Mouse (Mus musculus): Measurements from ENCODE around the gene Cdc42ep5.

The Cdc42ep5 gene

DNA sequence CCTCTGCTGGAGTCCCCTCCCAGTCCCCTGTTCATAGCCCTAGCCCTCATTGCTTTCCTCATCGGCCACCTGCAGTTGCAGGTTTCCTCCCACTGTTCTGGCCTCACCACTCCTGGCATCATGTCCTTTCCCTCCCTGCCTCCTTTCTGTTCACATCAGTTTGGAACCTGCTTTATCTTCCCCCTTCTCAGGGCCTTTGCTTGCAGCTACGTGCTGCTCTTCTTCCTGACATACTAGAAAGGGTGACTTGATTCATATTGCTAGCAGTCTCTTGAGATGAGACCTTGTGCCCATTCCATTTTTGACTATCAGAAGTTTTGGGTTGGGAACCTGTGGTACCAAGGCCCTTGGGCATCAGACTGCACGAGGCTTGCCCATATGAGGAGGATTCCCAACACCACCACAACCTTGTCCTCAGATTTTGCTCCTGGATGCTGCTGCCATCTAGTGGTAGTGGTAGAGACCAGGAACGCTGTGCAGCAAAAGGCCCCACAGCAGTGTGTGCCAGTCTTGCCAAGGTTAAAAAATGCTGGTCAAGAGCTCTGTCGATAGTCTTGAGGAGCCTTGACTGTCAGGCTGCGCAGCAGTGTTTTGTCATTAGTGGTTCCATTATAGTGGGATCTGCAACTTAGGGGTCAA is 19.0 kb downstream of the Cdc42ep5 start:
- no peak for DNase-seq

GRCm38 (mm10) chr7:4144766-4145551 is 19.7 kb downstream of the Cdc42ep5 start:
- no peak for DNase-seq

DNA sequence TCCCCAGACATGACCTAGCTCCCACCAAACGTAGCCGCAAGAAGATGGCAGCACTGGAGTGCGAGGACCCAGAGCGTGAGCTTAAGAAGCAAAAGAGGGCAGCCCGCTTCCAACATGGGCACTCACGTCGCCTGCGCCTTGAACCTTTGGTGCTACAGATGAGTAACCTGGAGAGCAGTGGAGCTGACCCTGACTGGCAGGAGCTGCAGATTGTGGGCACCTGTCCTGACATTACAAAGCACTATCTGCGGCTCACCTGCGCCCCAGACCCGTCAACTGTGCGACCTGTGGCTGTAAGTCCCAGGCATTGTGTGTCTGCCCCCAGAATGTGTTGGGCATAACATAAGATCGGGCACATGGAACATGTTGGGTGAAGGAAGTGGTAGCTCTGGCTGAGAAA is 20.6 kb downstream of the Cdc42ep5 start:
- DNase-seq = no peak

DNA sequence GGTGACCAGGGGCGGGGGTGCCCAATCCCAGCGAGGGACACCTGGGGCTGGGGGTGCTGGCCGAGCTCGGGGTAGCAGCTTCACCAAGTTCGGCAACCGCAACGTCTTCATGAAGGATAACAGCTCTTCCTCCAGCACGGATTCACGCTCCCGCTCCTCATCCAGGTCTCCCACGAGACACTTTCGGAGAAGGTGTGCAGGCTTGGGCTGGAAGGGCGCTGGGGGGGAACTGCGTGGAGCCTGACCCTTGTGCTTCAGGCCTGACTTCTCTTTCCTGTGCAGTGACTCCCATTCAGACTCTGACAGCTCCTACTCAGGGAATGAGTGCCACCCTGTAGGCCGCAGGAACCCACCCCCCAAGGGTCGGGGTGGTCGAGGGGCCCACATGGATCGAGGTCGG is 21.2 kb downstream of the Cdc42ep5 start:
- no peak for DNase-seq

- no peak for DNase-seq
These were observed 21.7 kb downstream of the Cdc42ep5 start for GRCm38 (mm10) chr7:4142796-4143445.

DNA sequence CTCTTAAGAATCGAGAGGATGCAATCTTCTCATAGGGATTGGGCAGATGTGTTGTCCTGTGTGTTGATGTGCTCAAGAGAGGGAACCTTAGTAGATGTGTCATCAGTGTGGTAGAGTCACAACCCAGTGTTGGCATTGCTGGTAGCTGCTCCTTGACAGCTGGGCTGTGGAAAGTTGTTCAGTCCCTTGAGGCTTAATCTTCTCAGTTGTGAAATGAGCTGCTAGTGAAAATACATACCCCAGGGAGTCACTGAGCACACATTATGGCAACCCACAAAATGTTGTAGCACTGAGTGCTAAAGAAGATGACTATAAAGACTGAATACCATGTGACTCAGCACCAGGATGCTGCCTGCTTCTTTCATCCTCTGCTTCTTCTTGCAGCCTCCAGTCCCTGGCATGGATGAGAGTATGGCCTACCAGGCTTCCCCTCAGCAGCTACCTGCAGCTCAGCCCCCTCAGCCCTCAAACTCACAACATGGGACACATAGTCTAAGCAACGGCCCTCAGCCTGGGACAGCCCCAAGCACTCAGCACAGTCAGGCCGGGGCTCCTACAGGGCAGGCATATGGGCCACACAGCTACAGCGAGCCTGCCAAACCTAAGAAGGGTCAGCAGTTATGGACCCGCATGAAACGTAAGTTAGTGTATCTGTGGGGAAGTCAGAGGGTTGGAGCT is 22.9 kb downstream of the Cdc42ep5 start:
- DNase-seq = no peak

DNA sequence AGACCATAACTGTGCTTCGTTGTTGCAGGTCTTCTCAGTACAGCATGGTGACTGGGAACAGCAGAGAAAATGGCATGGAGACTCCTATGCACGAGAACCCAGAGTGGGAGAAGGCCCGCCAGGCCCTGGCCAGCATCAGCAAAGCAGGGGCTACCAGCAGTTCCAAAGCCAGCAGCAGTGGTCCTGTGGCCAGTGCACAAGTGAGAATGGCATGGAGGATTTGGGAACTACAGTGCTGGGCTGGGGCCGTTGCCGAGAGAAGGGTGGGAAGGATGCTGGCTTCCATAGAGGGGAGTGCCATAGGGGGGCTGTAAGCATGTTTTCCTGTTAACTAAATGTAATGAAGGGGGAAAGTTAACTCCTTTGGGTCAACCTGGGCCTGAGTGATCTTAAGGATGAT is 25.3 kb downstream of the Cdc42ep5 start:
- DNase-seq = no peak

DNA sequence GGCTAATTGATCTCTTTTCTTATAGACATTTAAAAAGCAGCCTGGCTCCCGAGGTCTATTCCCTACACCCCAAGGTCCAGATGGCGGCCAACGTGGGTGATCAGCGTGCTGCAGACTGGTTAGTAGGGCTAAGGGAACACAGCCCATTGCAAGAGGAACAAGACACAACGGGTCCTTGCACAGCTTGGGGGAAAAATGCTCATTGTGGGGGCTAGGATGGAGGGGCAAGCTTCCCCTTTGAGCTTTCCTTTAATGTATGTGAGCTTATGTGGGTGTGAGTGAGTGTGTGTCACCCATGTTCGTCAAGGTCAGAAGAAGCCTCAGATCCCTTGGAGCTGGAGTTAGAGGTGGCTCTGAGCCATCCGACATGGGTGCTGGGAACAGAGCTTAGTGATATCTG is 26.0 kb downstream of the Cdc42ep5 start:
- no peak for DNase-seq

DNA sequence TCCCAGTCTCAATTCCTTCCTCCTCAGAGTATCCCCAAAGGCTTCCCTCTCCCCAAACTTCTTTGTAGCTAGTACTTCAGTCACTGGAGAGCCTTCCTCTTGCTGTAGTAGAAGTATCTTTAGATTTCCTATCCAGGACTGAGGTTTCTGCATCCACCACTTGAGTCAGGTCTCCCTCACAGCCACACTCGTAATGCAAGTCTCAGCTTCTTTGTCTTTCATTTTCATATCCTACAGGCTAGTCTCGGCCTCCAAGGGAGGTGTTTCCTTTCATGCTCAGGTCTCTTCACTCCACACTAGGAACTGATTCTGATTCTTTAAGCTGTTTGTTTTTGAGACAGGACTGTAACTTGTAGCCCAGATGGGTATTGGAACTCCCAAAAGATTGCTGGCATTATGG is 26.5 kb downstream of the Cdc42ep5 start:
- DNase-seq = no peak

DNA sequence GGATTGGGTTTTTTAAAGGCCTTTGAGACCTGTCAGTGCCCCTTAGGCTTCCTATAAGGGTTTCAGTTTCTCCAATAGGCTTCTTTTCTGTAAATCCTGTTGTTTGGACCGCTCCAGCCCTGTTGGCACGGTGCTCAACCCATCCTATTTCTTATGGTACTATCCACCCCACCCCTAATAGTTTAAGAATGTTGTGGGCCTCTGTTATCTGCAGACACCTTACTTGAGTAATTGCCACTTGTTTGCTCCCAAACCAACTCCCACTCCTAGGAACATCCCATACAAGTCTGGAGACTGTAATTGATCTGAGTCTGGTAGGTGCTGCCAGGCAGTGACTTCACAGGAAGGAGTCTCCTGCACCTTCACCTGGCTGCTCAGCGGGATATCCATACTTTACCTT is 26.9 kb downstream of the Cdc42ep5 start:
- DNase-seq = no peak

DNA sequence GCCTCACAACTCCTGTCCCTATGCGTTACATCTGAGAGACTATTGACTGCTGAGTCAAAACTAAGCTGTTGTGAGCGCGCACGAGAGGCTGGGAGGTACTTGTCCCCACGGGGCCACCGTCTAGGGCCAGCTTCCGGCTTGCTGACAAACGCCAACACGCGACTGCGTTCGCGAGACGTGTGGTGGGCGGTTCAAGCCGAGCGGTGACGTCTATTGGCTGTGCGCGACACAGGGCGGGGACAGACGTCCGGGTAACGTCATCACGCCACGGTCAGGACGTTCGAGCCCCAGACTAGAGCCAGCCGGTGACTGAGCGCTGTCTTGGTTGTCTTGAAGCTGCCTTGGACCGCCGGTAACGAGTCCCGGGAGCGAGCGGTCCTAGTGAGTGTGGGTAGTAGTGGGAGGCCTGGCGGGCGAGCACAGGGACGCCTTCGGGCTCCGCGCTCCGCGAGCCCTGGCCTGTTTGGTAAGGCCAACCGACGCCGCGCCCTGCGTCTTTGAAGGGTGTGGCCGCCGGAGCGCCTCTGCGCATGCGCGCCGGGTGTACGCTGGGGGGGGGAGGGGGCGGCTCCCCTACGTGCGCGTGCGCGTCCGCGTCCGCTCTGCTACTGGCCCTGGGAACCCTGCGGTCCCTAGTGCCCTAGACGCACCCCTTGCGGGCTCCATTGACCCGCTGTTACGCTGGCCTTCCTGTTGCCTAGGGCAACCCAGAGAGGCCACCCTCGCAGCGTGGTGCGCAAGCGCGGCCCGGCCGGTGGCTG is 27.7 kb downstream of the Cdc42ep5 start, which contains the start of gene Leng8:
Leng8 (plus strand) TSS at position 269 of the 761 bp plus-strand sequence.
- peak; percentile 99 for DNase-seq

DNA sequence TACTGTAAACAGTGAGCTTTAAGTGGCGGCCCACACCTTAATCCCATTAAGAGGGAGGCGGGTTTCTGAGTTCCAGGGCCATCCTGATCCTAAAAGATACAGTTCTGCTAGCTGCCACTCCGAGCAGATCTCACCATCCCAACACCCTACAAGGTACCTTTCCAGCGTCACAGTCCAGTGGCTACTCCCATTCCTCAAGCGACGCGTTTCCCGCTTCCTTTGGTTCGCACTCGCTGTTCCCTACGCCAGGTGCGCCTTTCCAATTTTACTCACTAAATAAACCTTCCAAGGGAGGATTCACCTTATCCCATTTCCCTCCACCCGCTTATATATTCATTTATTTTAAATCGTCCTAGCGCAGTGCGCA is 28.3 kb downstream of the Cdc42ep5 start:
- DNase-seq = no peak

DNA sequence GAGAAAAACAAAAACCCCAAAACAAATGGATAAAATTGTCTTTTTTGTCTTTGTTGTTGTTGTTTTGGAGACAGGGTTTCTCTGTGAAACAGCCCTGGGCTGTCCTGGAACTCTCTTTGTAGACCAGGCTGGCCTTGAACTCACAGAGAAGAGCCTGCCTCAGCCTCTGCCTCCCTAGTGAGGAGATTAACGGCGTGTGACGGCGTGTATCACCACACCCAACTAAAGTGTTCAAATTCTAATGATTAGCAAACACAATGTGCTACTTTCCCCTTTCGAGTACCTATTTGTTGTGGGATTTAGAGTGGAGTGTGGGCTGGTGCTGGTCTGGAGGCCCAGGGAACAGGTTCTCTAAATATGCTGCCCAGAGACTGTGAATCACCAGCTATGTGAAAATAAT is 29.7 kb downstream of the Cdc42ep5 start:
- no peak for DNase-seq

- no peak for DNase-seq
These were observed 31.7 kb downstream of the Cdc42ep5 start for GRCm38 (mm10) chr7:4132998-4133397.

DNA sequence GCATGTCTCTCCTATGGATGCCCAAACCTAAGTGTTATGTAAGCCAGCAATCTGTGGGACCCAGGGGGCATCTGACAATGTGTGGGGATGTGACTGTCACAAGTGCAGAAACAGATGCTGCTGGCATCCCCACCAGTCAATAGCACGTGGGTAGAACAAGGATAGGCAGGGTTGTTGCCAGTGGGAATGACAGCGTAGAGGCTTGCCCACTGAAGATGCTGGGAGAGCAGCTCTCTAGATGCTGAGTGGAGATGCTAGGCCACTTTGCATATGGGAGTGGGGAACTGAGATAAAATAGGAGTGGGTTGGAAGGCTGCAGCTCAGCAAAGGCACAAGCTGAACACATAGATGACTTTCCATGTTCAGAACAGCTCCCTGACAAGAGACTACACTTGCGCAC is 32.1 kb downstream of the Cdc42ep5 start:
- no peak for DNase-seq

- DNase-seq = no peak
These were observed 32.7 kb downstream of the Cdc42ep5 start for GRCm38 (mm10) chr7:4131964-4132363.

GRCm38 (mm10) chr7:4130686-4131452 is 33.8 kb downstream of the Cdc42ep5 start:
- peak; percentile 93 for DNase-seq

DNA sequence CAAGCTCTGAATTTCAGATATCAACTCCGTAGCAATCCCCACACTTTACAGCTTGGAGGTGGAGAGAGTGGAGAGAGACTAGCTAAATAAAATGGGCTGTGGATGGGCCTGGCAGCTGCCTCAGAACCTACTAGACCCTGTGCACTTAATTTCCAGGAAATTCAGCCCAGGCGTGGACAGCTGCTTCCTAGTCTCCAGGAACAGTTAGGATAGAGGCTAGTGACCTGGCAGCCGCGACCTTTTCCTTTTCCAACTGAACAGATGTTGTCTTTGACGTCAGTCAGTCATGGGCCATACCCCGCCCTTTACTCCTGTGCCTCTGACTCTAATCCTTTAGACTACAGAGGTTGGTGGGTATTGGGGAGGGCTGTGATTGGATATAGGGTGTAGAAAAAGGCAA is 35.8 kb downstream of the Cdc42ep5 start:
- no peak for DNase-seq

DNA sequence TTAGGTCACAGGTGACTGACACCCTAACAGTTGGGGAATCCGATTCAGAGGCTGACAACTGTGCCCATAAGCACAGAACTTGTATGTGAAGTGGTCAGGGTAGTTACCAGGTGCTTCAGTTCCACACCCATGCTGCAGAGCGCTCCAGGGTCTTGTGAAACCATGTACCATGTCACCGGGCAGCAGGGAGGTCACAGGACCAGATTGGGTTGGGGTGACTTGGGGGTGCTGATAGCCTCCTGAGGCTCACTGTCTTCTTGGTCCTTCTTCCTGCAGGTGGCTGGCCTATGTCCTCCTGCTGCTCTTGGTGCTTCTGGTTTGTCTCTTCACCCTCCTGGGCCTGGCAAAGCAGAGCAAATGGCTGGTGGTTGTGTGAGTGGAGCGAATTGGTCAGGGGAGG is 36.8 kb downstream of the Cdc42ep5 start:
- no peak for DNase-seq

DNA sequence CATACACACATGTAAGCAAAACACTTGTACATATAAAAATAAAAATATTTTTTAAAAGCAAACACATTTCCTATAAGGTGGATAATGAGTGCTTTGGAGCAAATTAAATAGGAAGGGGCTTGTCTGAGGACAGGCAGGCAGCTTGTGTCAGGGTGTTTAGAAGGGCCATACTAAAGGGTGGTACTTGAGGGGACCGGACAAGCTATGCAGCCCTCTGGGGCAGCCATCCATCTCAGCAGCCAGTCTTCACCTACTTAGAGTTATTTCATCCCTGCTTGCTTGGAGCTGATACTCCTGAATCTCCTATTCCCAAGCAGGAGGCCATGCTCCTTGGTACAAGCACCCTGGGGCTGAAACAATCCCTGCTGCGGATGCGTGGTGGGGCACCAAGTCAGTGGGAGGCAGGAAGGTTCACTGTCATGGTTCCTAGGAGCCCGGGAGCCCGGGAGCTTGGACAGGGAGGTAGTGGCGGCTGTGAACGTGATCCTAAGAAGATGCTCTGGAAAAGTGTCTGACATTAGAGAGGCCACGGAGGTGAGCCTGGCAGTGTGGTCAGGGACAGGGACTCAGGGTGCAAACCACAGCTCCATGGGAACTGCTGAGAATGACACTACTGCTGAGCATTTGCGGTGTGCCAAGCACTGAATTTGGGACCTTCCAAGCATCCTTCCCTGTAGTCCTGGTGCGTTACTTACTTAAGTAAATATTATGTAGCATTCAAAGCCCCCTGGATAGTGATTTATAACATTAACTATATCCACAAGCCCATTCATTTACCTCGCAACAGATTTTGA is 37.5 kb downstream of the Cdc42ep5 start:
- no peak for DNase-seq

DNA sequence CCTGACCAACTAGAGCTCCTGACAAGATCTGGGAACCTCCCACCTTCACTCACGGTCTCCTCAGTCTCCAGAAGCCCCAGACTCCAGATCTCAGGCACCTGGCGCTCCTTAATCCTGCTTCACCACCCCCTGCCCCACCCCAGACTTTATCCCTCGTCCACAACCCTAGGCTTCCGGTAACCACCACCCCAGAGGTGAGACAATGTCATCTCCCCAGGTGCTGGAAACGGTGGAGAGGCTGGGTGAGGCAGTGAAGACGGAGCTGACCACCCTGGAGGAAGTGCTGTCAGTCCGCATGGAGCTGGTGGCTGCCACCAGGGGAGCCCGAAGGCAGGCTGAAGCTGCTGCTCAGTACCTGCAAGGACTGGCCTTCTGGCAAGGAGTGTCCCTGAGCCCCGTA is 39.4 kb downstream of the Cdc42ep5 start:
- no peak for DNase-seq
